Mouse (Mus musculus) skeletal muscle tissue, adult 2 months (tissue): ENCODE results near the gene Sat2.

Experiments used
- DNase-seq: peaks from one replicate; pipeline ENCODE4 v3.0.0-alpha.2; 2012; ENCODE audit warnings: low read depth, low spot score

Gene Sat2

DNA sequence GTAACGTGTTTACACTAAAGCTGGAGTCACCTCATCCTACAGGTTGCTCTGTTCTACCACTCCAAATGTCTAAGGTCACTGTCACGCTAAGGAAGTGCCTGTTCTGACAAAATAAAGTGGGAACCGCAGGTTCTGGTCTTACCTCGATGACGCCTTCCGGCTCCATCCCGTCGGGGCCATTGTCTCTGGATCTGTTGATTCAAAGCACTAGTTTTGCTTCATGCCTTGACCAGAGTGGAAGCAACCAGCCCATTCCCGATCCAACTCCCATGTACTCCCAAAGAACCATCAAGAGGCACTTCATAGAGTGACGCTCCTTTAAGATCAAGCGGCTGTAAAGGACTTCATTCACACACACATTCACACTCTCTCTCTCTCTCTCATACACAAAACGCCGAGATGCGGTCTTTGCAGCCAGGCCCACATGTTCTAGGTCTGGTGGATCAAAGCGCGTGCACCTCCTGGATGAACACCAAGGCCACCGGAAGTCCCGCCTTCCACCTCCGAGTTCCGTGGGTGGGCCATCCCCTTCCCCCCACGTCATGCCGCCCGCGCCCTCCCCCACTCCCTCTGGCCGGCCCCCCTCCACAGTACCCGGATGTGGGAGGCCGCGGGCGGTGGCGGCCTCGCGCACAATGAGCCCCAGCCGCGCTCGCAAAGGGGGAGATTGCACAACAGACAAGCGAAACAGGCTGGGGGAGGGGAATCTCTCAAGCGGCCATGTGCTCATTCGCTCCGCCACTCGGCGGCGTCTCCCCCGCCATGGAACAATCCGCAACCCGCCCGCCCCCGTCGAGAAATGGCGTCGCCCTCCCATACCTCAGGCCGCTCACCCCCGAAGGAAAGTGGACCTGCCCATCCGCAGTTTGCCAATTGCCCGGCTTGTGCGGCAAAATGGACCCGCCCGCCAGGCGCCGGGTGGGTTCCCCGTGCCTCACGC is 49.2 kb downstream of the Sat2 start:
- peak; percentile 95 for DNase-seq

DNA sequence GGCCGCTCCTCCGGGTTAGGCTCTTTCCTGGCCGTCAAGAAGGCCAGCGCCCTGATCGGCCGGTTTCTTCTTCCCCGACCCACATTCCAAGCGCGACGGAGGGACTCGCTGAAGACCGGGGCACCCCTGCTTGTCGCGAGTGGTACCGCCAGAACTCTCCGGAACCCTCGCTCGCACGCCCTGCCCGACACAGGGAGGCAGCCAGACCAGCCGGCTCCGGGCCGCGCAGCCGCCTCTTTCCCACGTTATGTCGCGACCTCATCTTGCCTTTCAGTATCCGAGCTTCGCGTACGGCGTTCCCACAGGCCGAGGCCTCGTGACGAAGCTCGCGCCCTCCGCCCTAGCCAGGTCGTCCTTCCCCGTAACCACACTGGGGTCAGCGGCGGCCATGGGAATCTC is 49.9 kb downstream of the Sat2 start:
- DNase-seq = no peak

DNA sequence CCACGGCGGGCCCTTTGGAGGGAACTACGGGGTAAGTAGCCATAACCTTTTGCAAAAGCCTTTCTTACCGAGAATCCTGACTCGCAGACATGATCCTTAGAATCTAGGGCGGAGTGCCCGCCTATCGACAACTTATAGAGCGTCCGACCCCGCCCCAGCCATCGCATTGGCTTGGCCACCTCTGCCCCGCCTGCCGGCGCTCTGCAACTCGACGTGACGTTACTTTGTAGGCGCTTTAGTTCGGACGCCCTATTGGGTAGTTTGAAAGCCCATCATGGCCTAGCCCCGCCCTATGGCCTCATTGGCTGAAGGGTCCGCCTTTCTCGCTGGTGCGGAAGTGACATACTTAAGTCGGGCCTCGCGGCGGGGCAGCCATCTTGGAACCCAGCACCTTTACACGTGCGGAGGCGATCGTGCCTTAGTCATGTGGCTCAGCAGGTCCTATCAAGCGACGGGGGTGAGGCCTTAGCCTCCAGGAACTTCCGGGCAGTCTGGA is 50.4 kb downstream of the Sat2 start, which contains the start of gene Eif4a1:
Gene Eif4a1 (minus strand): TSS at position 213 of the 496 bp plus-strand sequence.
- peak; percentile 100 for DNase-seq
